Mouse (Mus musculus) forebrain, embryonic 16.5 days (tissue): Measurements from ENCODE around the gene Prrc2b. TPM values are rescaled to one million over a fixed set of nuclear protein-coding genes. Genes with fewer than 3 reads are reported as not detected.

ENCODE experiments used
- ATAC-seq: fragments of 200-750 bp; cut with Nextera tagmentation; 2 replicates; pipeline ENCODE4 v1.8.0; 2017; ENCODE audit warnings: mild to moderate bottlenecking, moderate library complexity
- H3K27ac ChIP-seq: fragments of 300-500 bp; sonication (generic); 2 replicates; pipeline ENCODE4 v1.5.1; 2014; ENCODE audit warnings: low read length, control low read depth
- H3K27me3 ChIP-seq: fragments of 300-500 bp; sonication (generic); replicated peaks from 2 replicates; pipeline ENCODE4 v1.6.1; 2014; ENCODE audit warnings: low read length; ENCODE audit not compliant: control insufficient read depth, insufficient read depth
- H3K36me3 ChIP-seq: fragments of 300-500 bp; sonication (generic); 2 replicates; pipeline ENCODE4 v1.6.1; 2014; ENCODE audit not compliant: control insufficient read depth, insufficient read depth
- H3K4me1 ChIP-seq: fragments of 300-500 bp; sonication (generic); replicated peaks from 2 replicates; pipeline ENCODE4 v1.6.1; 2014; ENCODE audit warnings: low read length; ENCODE audit not compliant: control insufficient read depth, insufficient read depth
- H3K4me2 ChIP-seq: fragments of 300-500 bp; sonication (generic); 2 replicates; pipeline ENCODE4 v1.6.1; 2014; ENCODE audit warnings: mild to moderate bottlenecking, low read length, control low read depth
- H3K4me3 ChIP-seq: fragments of 300-500 bp; sonication (generic); replicated peaks from 2 replicates; pipeline ENCODE4 v1.5.1; 2014; ENCODE audit warnings: mild to moderate bottlenecking, low read length, control low read depth
- H3K9ac ChIP-seq: fragments of 300-500 bp; sonication (generic); replicated peaks from 2 replicates; pipeline ENCODE4 v1.6.1; 2014; ENCODE audit warnings: low read depth, low read length, control low read depth
- H3K9me3 ChIP-seq: fragments of 300-500 bp; sonication (generic); 2 replicates; pipeline ENCODE4 v1.6.1; 2016; ENCODE audit warnings: low read length; ENCODE audit not compliant: control insufficient read depth
- WGBS: fragments of 180-500 bp; shearing (Covaris S2); extraction: QIAGEN DNeasy Blood & Tissue Kit; methylation state at CpG from one replicate; pipeline ENCODE4 v1.1.7; 2014; 5-methylcytosine and 5-hydroxymethylcytosine counted together
- polyA plus RNA-seq: library from polyadenylated mRNA; unstranded; fragments of >200 nt; fragmentation: Nextera tagmentation; extraction: Ambion mirVana; gene quantifications from 2 replicates; pipeline ENCODE4 v1.2.1, GENCODE M21; 2015

The Prrc2b gene
- polyA plus RNA-seq, 1 experiment from 2014 or later: 84.7 TPM

- no peak for ATAC-seq
- no peaks in the 10 kb centered on the region for H3K36me3 ChIP-seq
- H3K4me3 ChIP-seq: no peak overlapping the region
- WGBS: 78% methylated on average over 5 of the region's 5 CpGs
- no peaks in the 10 kb centered on the region for H3K27me3 ChIP-seq
- no peak overlapping the region for H3K9ac ChIP-seq
- H3K4me2 ChIP-seq: no peak overlapping the region
- no peaks in the 10 kb centered on the region for H3K9me3 ChIP-seq
- no peak overlapping the region for H3K27ac ChIP-seq
- H3K4me1 ChIP-seq: peaks cover 7% of the 10 kb centered on the region
These were observed 4.2 kb upstream of the Prrc2b start for GRCm38 (mm10) chr2:32146617-32147162.

GRCm38 (mm10) chr2:32150135-32150534 lies 747 bp upstream of the Prrc2b start:
- peak overlapping the region; percentile 60 for H3K4me2 ChIP-seq
- H3K36me3 ChIP-seq: no peaks in the 10 kb centered on the region
- no peaks in the 10 kb centered on the region for H3K9me3 ChIP-seq
- H3K4me3 ChIP-seq: peak overlapping the region; percentile 84
- WGBS: 29% methylated on average over 1 of the region's 1 CpGs
- peak overlapping the region; percentile 98 for H3K27ac ChIP-seq
- peak overlapping the region; percentile 99 for H3K9ac ChIP-seq
- peaks cover 38% of the 10 kb centered on the region for H3K4me1 ChIP-seq
- no peaks in the 10 kb centered on the region for H3K27me3 ChIP-seq
- ATAC-seq: no peak

- H3K9me3 ChIP-seq: no peaks in the 10 kb centered on the region
- 3% methylated on average over 7 of the region's 7 CpGs for WGBS
- no peaks in the 10 kb centered on the region for H3K27me3 ChIP-seq
- H3K9ac ChIP-seq: peak overlapping the region; percentile 99
- H3K36me3 ChIP-seq: no peaks in the 10 kb centered on the region
- ATAC-seq: peak; percentile 68; the same call in 1 of the 2 replicates
- peaks cover 43% of the 10 kb centered on the region for H3K4me1 ChIP-seq
- peak overlapping the region; percentile 98 for H3K27ac ChIP-seq
- H3K4me2 ChIP-seq: peak overlapping the region; percentile 60
- H3K4me3 ChIP-seq: peak overlapping the region; percentile 84
These were observed 339 bp upstream of the Prrc2b start for GRCm38 (mm10) chr2:32150562-32150923.

- peaks cover 55% of the 10 kb centered on the region for H3K4me1 ChIP-seq
- H3K36me3 ChIP-seq: no peaks in the 10 kb centered on the region
- H3K27ac ChIP-seq: peak overlapping the region; percentile 98
- under 1% methylated on average over 22 of the region's 22 CpGs for WGBS
- peak overlapping the region; percentile 84 for H3K4me3 ChIP-seq
- no peaks in the 10 kb centered on the region for H3K9me3 ChIP-seq
- no peaks in the 10 kb centered on the region for H3K27me3 ChIP-seq
- H3K9ac ChIP-seq: peak overlapping the region; percentile 99
- peak; percentile 61 for ATAC-seq
- H3K4me2 ChIP-seq: peak overlapping the region; percentile 97
These were observed 931 bp downstream of the Prrc2b start for GRCm38 (mm10) chr2:32151660-32152366.

GRCm38 (mm10) chr2:32152367-32153034 lies 1.6 kb downstream of the Prrc2b start:
- Histone ChIP-seq H3K27ac (peak overlapping the region; percentile 98), H3K4me1 (peaks cover 62% of the 10 kb centered on the region), H3K4me2 (peak overlapping the region; percentile 97), H3K27me3 (no peaks in the 10 kb centered on the region), H3K36me3 (no peaks in the 10 kb centered on the region), H3K9me3 (no peaks in the 10 kb centered on the region), H3K9ac (peak overlapping the region; percentile 99), H3K4me3 (peak overlapping the region; percentile 84)
- ATAC-seq: no peak
- 9% methylated on average over 12 of the region's 12 CpGs for WGBS

GRCm38 (mm10) chr2:32153041-32153790 lies 2.3 kb downstream of the Prrc2b start:
- Histone ChIP-seq H3K27me3 (no peaks in the 10 kb centered on the region), H3K4me2 (peak overlapping the region; percentile 97), H3K4me3 (peak overlapping the region; percentile 84), H3K4me1 (peaks cover 68% of the 10 kb centered on the region), H3K9me3 (no peaks in the 10 kb centered on the region), H3K36me3 (no peaks in the 10 kb centered on the region), H3K9ac (peak overlapping the region; percentile 99), H3K27ac (no peak overlapping the region; the same call in none of the 2 replicates)
- 3% methylated on average over 13 of the region's 13 CpGs for WGBS
- no peak for ATAC-seq

- peak overlapping the region; percentile 99; the same call in 1 of the 2 replicates for H3K9ac ChIP-seq
- H3K9me3 ChIP-seq: no peaks in the 10 kb centered on the region
- 7% methylated on average over 4 of the region's 4 CpGs for WGBS
- H3K36me3 ChIP-seq: no peaks in the 10 kb centered on the region
- peaks cover 73% of the 10 kb centered on the region for H3K4me1 ChIP-seq
- no peaks in the 10 kb centered on the region for H3K27me3 ChIP-seq
- H3K4me2 ChIP-seq: peak overlapping the region; percentile 97
- H3K27ac ChIP-seq: no peak overlapping the region
- ATAC-seq: no peak
- peak overlapping the region; percentile 84 for H3K4me3 ChIP-seq
These were observed 2.9 kb downstream of the Prrc2b start for GRCm38 (mm10) chr2:32153791-32154119.

- Histone ChIP-seq H3K9me3 (no peaks in the 10 kb centered on the region), H3K27ac (peak overlapping the region; percentile 37; the same call in 1 of the 2 replicates), H3K4me3 (peak overlapping the region; percentile 84), H3K9ac (peak overlapping the region; percentile 20; the same call in 1 of the 2 replicates), H3K36me3 (no peaks in the 10 kb centered on the region), H3K4me2 (peak overlapping the region; percentile 97), H3K27me3 (no peaks in the 10 kb centered on the region), H3K4me1 (peaks cover 78% of the 10 kb centered on the region)
- ATAC-seq: no peak
- WGBS: 26% methylated on average over 9 of the region's 9 CpGs
These were observed 3.6 kb downstream of the Prrc2b start for GRCm38 (mm10) chr2:32154334-32154997.
